Mouse (Mus musculus): ENCODE results near the gene Lamtor2.

Lamtor2 gene

DNA sequence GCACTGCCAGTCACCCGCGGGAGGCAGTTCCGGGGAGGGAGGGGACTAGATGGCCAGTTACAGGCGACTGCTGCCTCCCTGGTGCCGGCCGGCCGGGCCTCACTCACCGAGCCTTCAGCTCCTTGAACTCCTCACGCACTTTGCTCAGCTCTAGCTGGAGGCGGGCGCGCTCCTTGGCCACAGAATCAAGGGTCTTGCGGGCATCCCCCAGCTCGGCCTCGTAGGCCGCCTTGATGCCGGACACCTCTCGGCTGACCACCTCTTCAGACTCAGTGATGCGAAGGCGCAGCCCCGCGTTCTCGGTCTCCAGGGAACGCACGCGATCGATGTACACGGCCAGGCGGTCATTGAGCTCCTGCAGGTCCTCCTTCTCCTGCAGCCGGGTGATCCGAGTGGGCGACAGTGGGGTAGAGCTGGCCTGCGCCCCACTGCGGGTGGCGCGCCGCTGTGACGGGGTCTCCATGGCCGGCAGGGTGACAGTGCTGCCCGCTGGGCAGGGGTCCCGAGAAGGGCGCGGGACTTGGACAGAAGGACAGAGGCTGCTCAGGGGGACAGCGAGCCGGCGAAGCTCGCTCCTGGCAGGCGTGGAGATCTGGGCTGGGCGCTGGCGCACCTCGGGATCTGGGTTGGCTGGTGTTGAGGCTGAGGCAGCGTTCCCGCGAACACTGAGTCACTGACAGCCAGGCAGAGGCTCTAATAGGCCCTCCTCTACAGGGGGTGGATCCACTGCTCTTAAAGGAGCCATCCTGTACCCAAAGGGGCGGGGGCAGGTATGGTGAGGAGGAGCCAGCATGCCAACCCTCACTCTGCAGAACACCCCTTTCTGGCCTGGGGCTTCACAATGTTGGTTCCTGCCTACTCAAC, 50.0 kb downstream of the Lamtor2 start:
- peak; percentile 95 for DNase-seq

- DNase-seq, result peak; percentile 76
Observed at GRCm38 (mm10) chr3:88502031-88502571, 50.8 kb downstream of the Lamtor2 start.

DNA sequence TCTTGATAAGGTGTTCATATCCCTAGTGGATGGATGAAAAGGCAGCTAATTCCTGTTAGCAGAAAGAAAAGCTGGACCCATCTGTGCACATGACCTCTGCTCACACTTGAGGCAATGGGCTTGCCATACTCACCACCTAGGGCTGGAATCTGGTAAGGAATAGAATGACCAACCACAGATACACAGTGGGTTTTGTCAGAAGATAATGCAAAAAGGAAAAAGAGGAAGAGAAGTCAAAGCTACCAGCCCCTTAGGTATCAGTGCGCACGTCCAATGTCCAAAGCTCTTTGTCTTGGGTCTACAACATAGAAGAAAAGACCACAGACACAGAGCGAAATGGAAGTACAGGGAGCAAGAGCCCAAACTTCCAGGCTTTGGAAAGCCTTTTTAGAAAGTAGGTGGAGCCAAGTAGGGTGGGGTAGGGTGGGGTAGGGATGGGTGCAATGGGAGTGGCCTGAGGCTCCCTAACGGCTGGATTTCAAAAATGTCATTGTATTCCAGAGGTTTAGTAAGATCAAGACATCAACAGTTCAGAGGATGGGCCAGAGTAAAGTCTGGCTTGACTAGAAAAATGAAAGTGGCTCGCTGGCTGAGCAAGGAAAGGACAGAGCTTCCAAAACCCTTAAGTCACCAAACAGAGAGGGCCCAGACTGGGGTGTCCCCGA, 51.4 kb downstream of the Lamtor2 start:
- DNase-seq, result no peak

DNA sequence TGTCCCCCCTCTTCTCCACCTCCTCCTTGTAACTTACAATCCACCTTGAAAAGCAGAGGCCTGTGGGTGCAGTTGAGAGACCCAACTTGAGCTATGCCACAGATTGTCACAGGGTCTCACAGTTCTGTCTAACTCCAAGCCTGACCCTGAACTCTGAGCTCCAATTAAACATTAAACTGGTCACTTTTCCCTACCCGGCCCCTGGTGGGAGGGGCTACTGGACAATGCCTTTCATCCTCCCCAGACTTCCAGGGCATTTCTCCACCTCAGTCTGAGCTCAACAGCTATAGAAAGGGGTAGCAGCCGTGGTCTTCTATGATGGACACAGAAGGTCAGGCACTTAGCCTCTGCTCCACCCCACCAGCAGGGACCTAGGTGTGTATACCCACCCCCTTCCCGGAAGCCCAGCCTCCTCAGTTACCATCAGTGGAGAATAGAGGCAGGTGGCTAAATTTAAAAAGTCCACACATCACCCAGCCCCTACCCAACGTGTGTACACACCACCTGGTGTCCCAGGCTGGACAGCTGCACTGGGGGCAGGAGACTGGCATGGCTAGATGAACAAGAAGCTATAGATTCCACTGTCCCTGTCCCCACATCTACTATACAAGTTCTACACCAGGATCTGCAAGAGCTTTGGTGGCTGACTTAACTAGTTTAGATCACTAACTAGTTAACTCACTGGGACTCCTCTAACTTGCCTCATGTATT, 52.1 kb downstream of the Lamtor2 start:
- DNase-seq, result no peak

DNA sequence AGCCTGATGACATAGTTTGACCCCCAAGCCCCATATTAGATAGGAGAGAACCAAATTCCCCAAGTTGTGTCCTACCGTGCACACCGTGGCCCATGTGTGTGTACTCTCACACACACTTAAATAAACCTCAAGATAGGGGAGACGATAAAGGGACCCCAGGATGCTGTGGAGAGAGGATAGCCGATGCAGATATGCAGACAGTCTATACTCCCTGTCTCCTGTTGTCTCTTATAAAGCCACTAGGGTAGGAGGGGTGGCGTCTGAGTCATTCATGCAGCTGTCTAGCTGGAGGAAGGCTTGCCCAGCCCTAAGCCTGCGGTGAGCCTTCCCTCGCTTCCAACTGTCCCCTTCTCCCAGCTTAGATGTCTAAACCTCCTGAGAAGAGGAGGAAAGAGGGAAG, 52.8 kb downstream of the Lamtor2 start:
- DNase-seq, result no peak

All from lung, postnatal 36 days (tissue).